Mouse (Mus musculus): Measurements from ENCODE around the gene Bub1.

- TF ChIP-seq CTCF (IDR thresholded peaks at IDR 0.05; ENCODE audit: low read depth) = no peak
- no peak for TF ChIP-seq EP300 (IDR thresholded peaks at IDR 0.05; ENCODE audit: low read depth)
These were observed 43.1 kb downstream of the Bub1 start, which contains the start of gene Nphp1 for GRCm38 (mm10) chr2:127788440-127789116.
